Comparison of ENCODE assay signal across 12 mouse cellular contexts in genomic region chr10:45676796-45677195, GRCm38 (mm10).
DNase-seq lines count a peak whose midpoint lies in the region; ATAC-seq and TF ChIP-seq lines count a peak whose summit lies in the region.
"Had no signal": no experiment of that assay in that cellular context is flagged by ENCODE, and none has a peak within 500 bp of the region (broad histone marks: within the 10 kb centered on the region; RNA-seq: fewer than 3 reads in every experiment).

No protein-coding gene starts in this region.

- H3K36me3 ChIP-seq in intestine, embryonic 16.5 days (ENCODE audit: control insufficient read depth, insufficient read depth, low read length) = no peaks in the 10 kb centered on the region

- H3K27ac ChIP-seq in layer of hippocampus, adult 2 months = peak overlapping the region; percentile 73
- H3K27ac ChIP-seq in intestine, embryonic 16.5 days (ENCODE audit: low read length) = no peak overlapping the region
- H3K27ac ChIP-seq: embryonic facial prominence, embryonic 13.5 days; limb, embryonic 12.5 days had no signal

- no peaks in the 10 kb centered on the region for H3K4me1 ChIP-seq in intestine, embryonic 16.5 days (ENCODE audit: control insufficient read depth, insufficient read depth, low read length)
- H3K4me1 ChIP-seq: embryonic facial prominence, embryonic 13.5 days had no signal

- no peak overlapping the region for H3K4me2 ChIP-seq in intestine, embryonic 16.5 days (ENCODE audit: low read depth, low read length)
- H3K4me2 ChIP-seq: embryonic facial prominence, embryonic 13.5 days; limb, embryonic 12.5 days had no signal

- no peaks in the 10 kb centered on the region for H3K9me3 ChIP-seq in intestine, embryonic 16.5 days (ENCODE audit: control insufficient read depth, low read length)
- H3K9me3 ChIP-seq: embryonic facial prominence, embryonic 13.5 days; limb, embryonic 12.5 days had no signal

- peak; percentile 50 for DNase-seq in embryo, embryonic 10.5 days (ENCODE audit: low spot score)
- DNase-seq in embryo, embryonic 10 days (ENCODE audit: low spot score) = no peak
- DNase-seq in layer of hippocampus, adult 2 months (ENCODE audit: low spot score in 2 of 2) = peak in 1 of 2 experiments; percentile 33
- DNase-seq in layer of hippocampus, adult 18-20 months (ENCODE audit: low spot score in 2 of 2) = no peak
- peak; percentile 65 for DNase-seq in MN1 (ENCODE audit: low spot score)
- no peak for DNase-seq in kidney, postnatal 14 days
- DNase-seq: B cell, adult 2 months; kidney, postnatal 25 days had no signal

- H3K4me3 ChIP-seq in layer of hippocampus, adult 2 months = no peak overlapping the region
- no peak overlapping the region for H3K4me3 ChIP-seq in intestine, embryonic 16.5 days (ENCODE audit: low read length)
- H3K4me3 ChIP-seq: embryonic facial prominence, embryonic 13.5 days; limb, embryonic 12.5 days had no signal

- peak; percentile 51 to 80; a peak in 3 of 4 replicates for ATAC-seq in hematopoietic stem cell, adult 5-6 weeks (replicated peaks in 1 of 2; ENCODE audit: insufficient read depth in 1 of 2, low FRiP score in 2 of 2, low TSS enrichment in 1 of 2, low read depth in 1 of 2, poor library complexity in 2 of 2, severe bottlenecking in 2 of 2)
- no peak for ATAC-seq in intestine, embryonic 16.5 days

- no peaks in the 10 kb centered on the region for H3K27me3 ChIP-seq in intestine, embryonic 16.5 days (replicated peaks; ENCODE audit: control insufficient read depth, insufficient read depth, low read length)
- H3K27me3 ChIP-seq: embryonic facial prominence, embryonic 13.5 days; limb, embryonic 12.5 days had no signal

- H3K9ac ChIP-seq in intestine, embryonic 16.5 days (ENCODE audit: low read depth, low read length) = no peak overlapping the region
- H3K9ac ChIP-seq: embryonic facial prominence, embryonic 13.5 days; limb, embryonic 12.5 days had no signal

- TF ChIP-seq CTCF in layer of hippocampus, adult 2 months (conservative IDR thresholded peaks at IDR 0.05) = peak; percentile 87

Comparison
In these comparisons a context has a peak if more than half of its experiments do, and no peak if none do; other contexts are left out.
1. DNase-seq: peak in embryo, embryonic 10.5 days (single experiment) and MN1 (single experiment); none in embryo, embryonic 10 days (single experiment), layer of hippocampus, adult 18-20 months (0 of 2) and kidney, postnatal 14 days (single experiment).